Mouse (Mus musculus) megakaryocyte, embryonic 14.5 days (primary cell): ENCODE measurements around the gene Tshz2.

Source experiments
- FLI1 ChIP-seq: IDR thresholded peaks from 2 replicates; pipeline ENCODE4 v1.6.1; 2012; ENCODE audit warnings: low read length, inconsistent platforms, mixed read lengths
- GATA1 ChIP-seq: IDR thresholded peaks from 3 replicates; pipeline ENCODE4 v1.6.1; 2012; ENCODE audit warnings: mixed read lengths, low read length, inconsistent platforms, borderline replicate concordance

DNA sequence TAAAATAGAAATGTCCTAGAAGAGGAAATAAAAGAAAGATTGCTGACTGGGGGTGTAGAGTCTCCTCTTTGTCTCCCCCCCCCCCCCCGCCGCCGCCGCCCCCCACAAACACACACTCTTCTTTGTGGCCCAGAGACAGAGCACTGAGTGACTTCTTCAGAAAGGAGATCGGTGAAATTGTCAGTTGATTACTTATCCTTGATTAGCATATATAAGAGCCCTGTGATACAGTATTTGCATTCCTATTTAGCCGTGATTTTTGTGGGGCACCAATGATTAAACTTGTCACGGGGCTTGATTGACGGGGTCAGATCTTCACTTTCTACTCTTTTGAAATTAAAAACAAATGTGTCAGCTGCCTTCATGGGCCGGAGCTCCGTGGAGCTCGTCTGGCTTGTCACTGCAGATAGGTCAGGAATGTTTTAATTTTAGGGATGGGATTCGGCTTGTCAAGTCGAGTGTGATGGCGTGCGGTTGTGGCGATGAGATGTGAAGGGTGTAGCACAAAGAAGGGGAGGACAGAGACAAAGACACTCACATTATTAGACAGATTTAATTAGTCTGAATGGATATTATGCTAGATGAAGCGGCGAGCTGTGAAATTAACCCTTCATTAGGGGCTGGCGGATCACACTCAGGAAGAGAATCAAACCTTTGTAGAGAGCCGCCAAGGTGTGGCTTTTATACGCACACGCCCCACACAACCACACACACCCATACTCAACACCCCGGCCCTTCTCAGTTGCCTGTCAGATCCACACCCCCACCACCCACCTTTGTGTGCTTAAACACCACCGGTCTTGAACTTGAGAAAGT is 395.9 kb downstream of the Tshz2 start:
- TF ChIP-seq GATA1 (no peak), FLI1 (no peak)
